Mouse (Mus musculus) cerebellum, adult 2 months (tissue): ENCODE data around the gene Zfp341.

Source experiments
- CTCF ChIP-seq: fragments of 200-500 bp; IDR thresholded peaks from 2 replicates; pipeline ENCODE4 v1.5.1; 2011; ENCODE audit warnings: low read depth, mild to moderate bottlenecking, control low read depth, low read length, moderate library complexity, borderline replicate concordance; ENCODE audit not compliant: insufficient read depth
- POLR2A ChIP-seq: fragments of 200-500 bp; IDR thresholded peaks from 2 replicates; pipeline ENCODE4 v1.6.1; 2011; ENCODE audit warnings: low read length, control low read depth, borderline replicate concordance; ENCODE audit not compliant: insufficient read depth

GRCm38 (mm10) chr2:154633876-154634644 lies 21.0 kb downstream of the Zfp341 start:
- TF ChIP-seq CTCF (no peak), POLR2A (no peak)
